Mouse (Mus musculus): Measurements from ENCODE around the gene Misp. TPM values are rescaled to one million over a fixed set of nuclear protein-coding genes. Genes with fewer than 3 reads are reported as not detected.
A peak's percentile ranks its signal among the peaks of the same experiment; 100 is the strongest.

Gene Misp
- polyA plus RNA-seq, 1 experiment from 2014 or later = 0.93 TPM

- WGBS (ENCODE audit: missing documents) = 56% methylated on average over 17 of the region's 17 CpGs
- no peak overlapping the region for H3K4me3 ChIP-seq (ENCODE audit: inconsistent target)
- H3K27ac ChIP-seq = peak overlapping the region; percentile 73; the same call in 1 of the 2 replicates
- peaks cover 70% of the 10 kb centered on the region for H3K79me2 ChIP-seq (ENCODE audit: inconsistent target)
- H3K36me3 ChIP-seq (ENCODE audit: inconsistent target) = peaks cover 49% of the 10 kb centered on the region
These were observed 37.8 kb downstream of the Misp start for GRCm38 (mm10) chr10:79858416-79859074.

- Histone ChIP-seq H3K4me3 (ENCODE audit: inconsistent target) (no peak overlapping the region), H3K79me2 (ENCODE audit: inconsistent target) (peaks cover 70% of the 10 kb centered on the region), H3K36me3 (ENCODE audit: inconsistent target) (peaks cover 52% of the 10 kb centered on the region), H3K27ac (no peak overlapping the region)
- WGBS (ENCODE audit: missing documents) = 68% methylated on average over 11 of the region's 11 CpGs
These were observed 38.3 kb downstream of the Misp start for GRCm38 (mm10) chr10:79859116-79859515.

- Histone ChIP-seq H3K27ac (no peak overlapping the region), H3K79me2 (ENCODE audit: inconsistent target) (peaks cover 68% of the 10 kb centered on the region), H3K4me3 (ENCODE audit: inconsistent target) (no peak overlapping the region), H3K36me3 (ENCODE audit: inconsistent target) (peaks cover 52% of the 10 kb centered on the region)
- 94% methylated on average over 25 of the region's 26 CpGs for WGBS (ENCODE audit: missing documents)
These were observed 39.5 kb downstream of the Misp start for GRCm38 (mm10) chr10:79860079-79860911.

GRCm38 (mm10) chr10:79861230-79862048 lies 40.6 kb downstream of the Misp start:
- no peak overlapping the region for H3K27ac ChIP-seq
- WGBS (ENCODE audit: missing documents) = 92% methylated on average over 23 of the region's 25 CpGs

GRCm38 (mm10) chr10:79862049-79862788 lies 41.4 kb downstream of the Misp start:
- WGBS (ENCODE audit: missing documents) = 90% methylated on average over 23 of the region's 23 CpGs
- H3K4me3 ChIP-seq (ENCODE audit: inconsistent target) = no peak overlapping the region

More at GRCm38 (mm10) chr10:79861230-79862048, 40.6 kb downstream of the Misp start:
- Histone ChIP-seq H3K36me3 (ENCODE audit: inconsistent target) (peaks cover 52% of the 10 kb centered on the region), H3K4me3 (ENCODE audit: inconsistent target) (no peak overlapping the region), H3K79me2 (ENCODE audit: inconsistent target) (peaks cover 57% of the 10 kb centered on the region)

GRCm38 (mm10) chr10:79862925-79863324 lies 42.1 kb downstream of the Misp start:
- 88% methylated on average over 9 of the region's 10 CpGs for WGBS (ENCODE audit: missing documents)
- peaks cover 42% of the 10 kb centered on the region for H3K79me2 ChIP-seq (ENCODE audit: inconsistent target)
- H3K27ac ChIP-seq = no peak overlapping the region
- H3K36me3 ChIP-seq (ENCODE audit: inconsistent target) = peaks cover 52% of the 10 kb centered on the region
- H3K4me3 ChIP-seq (ENCODE audit: inconsistent target) = no peak overlapping the region

More at GRCm38 (mm10) chr10:79862049-79862788, 41.4 kb downstream of the Misp start:
- Histone ChIP-seq H3K79me2 (ENCODE audit: inconsistent target) (peaks cover 49% of the 10 kb centered on the region), H3K36me3 (ENCODE audit: inconsistent target) (peaks cover 52% of the 10 kb centered on the region), H3K27ac (no peak overlapping the region)

GRCm38 (mm10) chr10:79864351-79865188 lies 43.8 kb downstream of the Misp start:
- H3K79me2 ChIP-seq (ENCODE audit: inconsistent target) = peaks cover 25% of the 10 kb centered on the region
- H3K36me3 ChIP-seq (ENCODE audit: inconsistent target) = peaks cover 42% of the 10 kb centered on the region
- no peak overlapping the region for H3K4me3 ChIP-seq (ENCODE audit: inconsistent target)
- 69% methylated on average over 10 of the region's 10 CpGs for WGBS (ENCODE audit: missing documents)
- no peak overlapping the region for H3K27ac ChIP-seq

- Histone ChIP-seq H3K4me3 (ENCODE audit: inconsistent target) (no peak overlapping the region), H3K79me2 (ENCODE audit: inconsistent target) (peaks cover 19% of the 10 kb centered on the region), H3K27ac (no peak overlapping the region), H3K36me3 (ENCODE audit: inconsistent target) (peaks cover 36% of the 10 kb centered on the region)
- 76% methylated on average over 12 of the region's 12 CpGs for WGBS (ENCODE audit: missing documents)
These were observed 44.4 kb downstream of the Misp start for GRCm38 (mm10) chr10:79865189-79865601.

GRCm38 (mm10) chr10:79865801-79866295 lies 45.1 kb downstream of the Misp start:
- Histone ChIP-seq H3K79me2 (ENCODE audit: inconsistent target) (peaks cover 12% of the 10 kb centered on the region), H3K27ac (no peak overlapping the region), H3K36me3 (ENCODE audit: inconsistent target) (peaks cover 29% of the 10 kb centered on the region), H3K4me3 (ENCODE audit: inconsistent target) (no peak overlapping the region)
- 85% methylated on average over 19 of the region's 19 CpGs for WGBS (ENCODE audit: missing documents)

- Histone ChIP-seq H3K36me3 (ENCODE audit: inconsistent target) (peaks cover 22% of the 10 kb centered on the region), H3K4me3 (ENCODE audit: inconsistent target) (no peak overlapping the region), H3K27ac (no peak overlapping the region), H3K79me2 (ENCODE audit: inconsistent target) (peaks cover 5% of the 10 kb centered on the region)
- WGBS (ENCODE audit: missing documents) = 76% methylated on average over 11 of the region's 11 CpGs
These were observed 45.8 kb downstream of the Misp start for GRCm38 (mm10) chr10:79866601-79867000.

- no peaks in the 10 kb centered on the region for H3K36me3 ChIP-seq (ENCODE audit: inconsistent target)
- no peak overlapping the region for H3K4me3 ChIP-seq (ENCODE audit: inconsistent target)
- WGBS (ENCODE audit: missing documents) = 87% methylated on average over 8 of the region's 8 CpGs
- no peak overlapping the region for H3K27ac ChIP-seq
- H3K79me2 ChIP-seq (ENCODE audit: inconsistent target) = no peaks in the 10 kb centered on the region
These were observed 51.1 kb downstream of the Misp start for GRCm38 (mm10) chr10:79871845-79872244.

GRCm38 (mm10) chr10:79872862-79873261 lies 52.1 kb downstream of the Misp start:
- Histone ChIP-seq H3K4me3 (ENCODE audit: inconsistent target) (no peak overlapping the region), H3K36me3 (ENCODE audit: inconsistent target) (no peaks in the 10 kb centered on the region), H3K79me2 (ENCODE audit: inconsistent target) (no peaks in the 10 kb centered on the region), H3K27ac (no peak overlapping the region)
- 58% methylated on average over 3 of the region's 3 CpGs for WGBS (ENCODE audit: missing documents)

- WGBS (ENCODE audit: missing documents) = 23% methylated on average over 6 of the region's 6 CpGs
These were observed 52.5 kb downstream of the Misp start for GRCm38 (mm10) chr10:79873313-79873712.

More at GRCm38 (mm10) chr10:79873313-79873712, 52.5 kb downstream of the Misp start:
- Histone ChIP-seq H3K4me3 (ENCODE audit: inconsistent target) (no peak overlapping the region), H3K36me3 (ENCODE audit: inconsistent target) (no peaks in the 10 kb centered on the region), H3K79me2 (ENCODE audit: inconsistent target) (no peaks in the 10 kb centered on the region), H3K27ac (no peak overlapping the region)
